Mouse (Mus musculus) CH12.LX (cell line): Measurements from ENCODE around the gene Olfr433. TPM values are rescaled to one million over a fixed set of nuclear protein-coding genes. Genes with fewer than 3 reads are reported as not detected.
"Not testable (repeated sequence)": the region's sequence is repeated elsewhere in the genome, so short reads cannot be mapped to it uniquely, and the experiment has no call there.

ENCODE experiments used
- DNase-seq: peaks from one replicate; pipeline ENCODE4 v3.0.0-alpha.2; 2013; ENCODE audit errors: extremely low read depth
- H3K27ac ChIP-seq: 2 replicates; pipeline ENCODE4 v1.5.1; 2012; ENCODE audit warnings: low read depth, mild to moderate bottlenecking, control low read depth, moderate library complexity; ENCODE audit not compliant: insufficient read depth
- H3K27me3 ChIP-seq: replicated peaks from 2 replicates; pipeline ENCODE3; 2012; ENCODE audit warnings: inconsistent platforms
- H3K36me3 ChIP-seq, 2 experiments: replicated peaks in 1 of 2; 2 replicates each; pipeline versions ENCODE3 to v1.6.1; 2012; ENCODE audit warnings: inconsistent platforms in 1 of 2, low read length in 1 of 2, mild to moderate bottlenecking in 1 of 2, mixed read lengths in 1 of 2, moderate library complexity in 1 of 2; ENCODE audit not compliant: control insufficient read depth in 1 of 2, insufficient read depth in 1 of 2
- H3K4me1 ChIP-seq, 2 experiments: 2 replicates each; pipeline ENCODE4 v1.6.1; 2012; ENCODE audit warnings: inconsistent platforms in 1 of 2, moderate library complexity in 1 of 2; ENCODE audit not compliant: insufficient read depth in 2 of 2, control insufficient read depth in 1 of 2
- H3K4me2 ChIP-seq: 2 replicates; pipeline ENCODE4 v1.6.1; 2012; ENCODE audit warnings: low read depth, mild to moderate bottlenecking, control low read depth; ENCODE audit not compliant: poor library complexity, insufficient read depth, severe bottlenecking
- H3K4me3 ChIP-seq, 3 experiments: fragments of 150-350 bp in 1 of 3; sonication (generic) in 1 of 3; replicated peaks in 1 of 3; 2 replicates each; pipeline versions ENCODE3 to v1.5.1; 2011 to 2012; ENCODE audit warnings: low read depth in 2 of 3, low read length in 2 of 3, mild to moderate bottlenecking in 2 of 3, moderate library complexity in 2 of 3, control low read depth in 1 of 3, improper control_type of control experiment in 1 of 3, inconsistent platforms in 1 of 3, mixed read lengths in 1 of 3; ENCODE audit not compliant: poor library complexity in 1 of 3
- H3K79me2 ChIP-seq: replicated peaks from 2 replicates; pipeline ENCODE4 v1.6.1; 2012; ENCODE audit warnings: mild to moderate bottlenecking, moderate library complexity; ENCODE audit not compliant: control insufficient read depth, poor library complexity, insufficient read depth, severe bottlenecking; ENCODE audit errors: extremely low read depth
- H3K9ac ChIP-seq: 2 replicates; pipeline ENCODE4 v1.6.1; 2012; ENCODE audit warnings: low read depth, mild to moderate bottlenecking, control low read depth, moderate library complexity; ENCODE audit not compliant: insufficient read depth
- H3K9me3 ChIP-seq: replicated peaks from 2 replicates; pipeline ENCODE3; 2012; ENCODE audit warnings: low read length, inconsistent platforms, mixed read lengths
- CHD1 ChIP-seq: IDR thresholded peaks from 2 replicates; pipeline ENCODE4 v1.6.1; 2012; ENCODE audit warnings: low read depth, low read length, improper control_type of control experiment, inconsistent platforms
- CTCF ChIP-seq, 2 experiments: IDR thresholded peaks in 1 of 2; conservative IDR thresholded peaks in 1 of 2; 2 replicates each; pipeline ENCODE4 v1.5.1; 2011 to 2012; ENCODE audit warnings: low read depth in 2 of 2, low read length in 2 of 2, improper control_type of control experiment in 1 of 2, inconsistent platforms in 1 of 2, mild to moderate bottlenecking in 1 of 2, moderate library complexity in 1 of 2
- JUND ChIP-seq: conservative IDR thresholded peaks from 2 replicates; pipeline ENCODE4 v1.6.1; 2011; ENCODE audit warnings: low read depth, low read length, improper control_type of control experiment
- KAT2A ChIP-seq: IDR thresholded peaks from 2 replicates; pipeline ENCODE4 v1.6.1; 2012; ENCODE audit warnings: low read length, improper control_type of control experiment, inconsistent platforms; ENCODE audit not compliant: insufficient replicate concordance
- MAFK ChIP-seq: IDR thresholded peaks from 2 replicates; pipeline ENCODE4 v1.6.1; 2011; ENCODE audit warnings: low read length, improper control_type of control experiment; ENCODE audit not compliant: insufficient replicate concordance
- MAX ChIP-seq: IDR thresholded peaks from 2 replicates; pipeline ENCODE4 v1.6.1; 2011; ENCODE audit warnings: low read length, improper control_type of control experiment
- MEF2A ChIP-seq: IDR thresholded peaks from 2 replicates; pipeline ENCODE4 v1.6.1; 2014; ENCODE audit warnings: low read depth, mild to moderate bottlenecking, inconsistent platforms, low read length, improper control_type of control experiment, borderline replicate concordance
- MXI1 ChIP-seq: IDR thresholded peaks from 2 replicates; pipeline ENCODE4 v1.6.1; 2011; ENCODE audit warnings: mild to moderate bottlenecking, low read depth, low read length, improper control_type of control experiment
- PAX5 ChIP-seq: IDR thresholded peaks from 2 replicates; pipeline ENCODE4 v1.6.1; 2012; ENCODE audit warnings: low read length, inconsistent platforms, mixed read lengths
- RAD21 ChIP-seq: IDR thresholded peaks from 2 replicates; pipeline ENCODE4 v1.6.1; 2011; ENCODE audit warnings: low read depth, mild to moderate bottlenecking, low read length, improper control_type of control experiment, moderate library complexity
- SIN3A ChIP-seq: IDR thresholded peaks from 2 replicates; pipeline ENCODE4 v1.6.1; 2012; ENCODE audit warnings: low read length, improper control_type of control experiment, inconsistent platforms
- USF1 ChIP-seq: IDR thresholded peaks from 2 replicates; pipeline ENCODE4 v1.6.1; 2014; ENCODE audit warnings: low read depth, mild to moderate bottlenecking, inconsistent platforms, low read length, improper control_type of control experiment
- ZMIZ1 ChIP-seq: IDR thresholded peaks from 2 replicates; pipeline ENCODE4 v1.6.1; 2012; ENCODE audit warnings: low read depth, mild to moderate bottlenecking, inconsistent platforms, low read length, improper control_type of control experiment
- dilution Hi-C: fragments of 300-500 bp; cut with MboI; formaldehyde crosslinking; loops from 2 replicates; pipeline ENCODE4 v1.14.3; 2020; ENCODE audit warnings: low sequenced_read_pairs; ENCODE audit not compliant: extremely low pct_unique_long_range_greater_than_20kb, extremely low pct_ligation_motif_present
- in situ Hi-C: fragments of 300-500 bp; cut with MboI; formaldehyde crosslinking; loops from 3 replicates; pipeline ENCODE4 v1.14.3; 2019; ENCODE audit warnings: low sequenced_read_pairs, low pct_ligation_motif_present, low pct_unique_long_range_greater_than_20kb, mixed read lengths
- polyA plus RNA-seq: library from polyadenylated mRNA; unstranded; fragments of >175 nt; gene quantifications from 2 replicates; pipeline ENCODE4 v1.2.1, GENCODE M21; 2012; ENCODE audit warnings: low read depth; ENCODE audit not compliant: insufficient read length
- total RNA-seq, 2 experiments: library from RNA; depleted of rRNA; stranded (reverse); fragments of 300-350 nt in 1 of 2; fragments of >200 nt in 1 of 2; gene quantifications; 2 replicates each; pipeline ENCODE4 v1.2.3; 2012 to 2014

The Olfr433 gene
- total and polyA plus RNA-seq, 3 experiments, result 0.43 to 0.54 (median 0.51) TPM

DNA sequence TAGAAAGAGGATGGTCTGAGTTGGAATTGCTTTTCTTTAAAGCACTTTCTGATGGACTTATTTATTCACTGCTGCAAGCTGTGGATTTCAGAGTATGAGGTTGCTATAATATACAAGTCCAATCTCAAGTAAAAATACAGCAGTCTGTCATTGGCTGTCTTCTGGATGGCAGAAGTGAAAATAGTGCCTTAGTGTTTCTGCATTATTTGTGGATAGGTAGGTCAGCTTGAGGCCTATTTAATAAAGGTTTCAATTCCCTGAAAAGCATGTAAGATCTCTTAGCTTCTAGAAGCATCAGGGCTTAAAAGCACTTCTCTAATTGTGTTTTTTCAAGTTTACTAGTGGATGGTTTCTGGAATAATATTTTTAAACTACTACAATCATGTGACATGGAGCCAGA is 33.5 kb upstream of the Olfr433 start:
- H3K4me3 ChIP-seq, dilution Hi-C loops, DNase-seq, H3K9ac ChIP-seq, H3K27me3 ChIP-seq, H3K79me2 ChIP-seq, H3K4me2 ChIP-seq, H3K9me3 ChIP-seq, in situ Hi-C loops, H3K36me3 ChIP-seq, H3K27ac ChIP-seq, H3K4me1 ChIP-seq: not testable (repeated sequence)

DNA sequence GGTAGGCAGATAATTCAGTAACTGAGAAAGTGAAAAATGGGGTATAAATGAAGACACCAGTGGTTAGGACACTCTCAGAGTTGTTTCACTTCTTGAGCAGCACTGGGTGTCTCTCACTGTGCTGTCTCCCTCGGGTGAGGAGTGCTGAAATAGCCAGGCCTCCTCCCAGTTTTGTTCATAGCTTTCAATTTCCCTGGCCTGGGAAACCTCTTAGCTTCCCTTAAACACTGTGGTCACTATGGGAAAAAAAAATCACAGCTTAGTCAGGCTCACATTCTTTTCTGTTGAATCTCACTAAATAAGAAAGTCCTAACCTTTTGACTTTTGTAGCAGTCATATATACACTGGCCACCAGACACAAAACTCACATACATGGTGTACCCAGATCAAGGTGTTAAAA is 8.8 kb upstream of the Olfr433 start, which contains the start of gene Ifi205:
Ifi205 (minus strand) TSS at position 113 of the 400 bp plus-strand sequence.
- peaks cover 0 to 6% of the 10 kb centered on the region in 2 experiments; a peak in 1 of 4 replicates for H3K4me1 ChIP-seq
- no peak within 1 kb of the TSS for H3K4me3 ChIP-seq
- H3K9ac ChIP-seq, result no peak within 1 kb of the TSS
- no peak within 1 kb of the TSS for H3K27ac ChIP-seq
- H3K79me2 ChIP-seq, result no peaks in the 10 kb centered on the region
- no peaks in the 10 kb centered on the region for H3K9me3 ChIP-seq
- no peak within 1 kb of the TSS for H3K4me2 ChIP-seq
- no peaks in the 10 kb centered on the region for H3K36me3 ChIP-seq
- TF ChIP-seq CTCF (conservative IDR thresholded peaks at IDR 0.05 in 1 of 2, IDR thresholded peaks at IDR 0.05 in 1 of 2; ENCODE audit: low read depth in 2 of 2, low read length in 2 of 2), result no peak
- dilution Hi-C loops (no loop called here), in situ Hi-C loops (no loop called here)
- H3K27me3 ChIP-seq, result no peaks in the 10 kb centered on the region
- no peak for DNase-seq

DNA sequence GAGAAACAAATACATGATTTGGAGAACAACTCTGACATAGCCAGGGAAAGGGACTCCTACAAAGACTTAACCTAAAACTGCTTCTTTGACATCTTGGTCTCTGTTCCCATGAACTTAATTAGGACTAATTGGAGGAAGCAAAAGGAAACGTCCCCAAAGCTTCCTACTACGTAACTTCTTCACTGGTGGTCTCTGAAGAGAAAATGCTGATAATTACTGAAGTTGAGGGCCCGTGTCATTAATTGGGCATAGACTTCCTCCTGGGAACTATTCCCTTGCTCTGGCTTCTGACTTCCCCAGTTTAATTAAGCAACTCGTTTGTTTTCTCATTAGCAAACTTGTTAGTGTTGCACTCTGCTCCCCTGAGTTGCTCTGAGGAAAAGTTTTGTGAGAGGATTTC is 4.7 kb upstream of the Olfr433 start:
- Histone ChIP-seq H3K9me3 (no peaks in the 10 kb centered on the region), H3K4me2 (no peak overlapping the region), H3K27ac (no peak overlapping the region), H3K4me1 (peaks cover 0 to 10% of the 10 kb centered on the region in 2 experiments; a peak in 1 of 4 replicates), H3K79me2 (no peaks in the 10 kb centered on the region), H3K27me3 (no peaks in the 10 kb centered on the region), H3K4me3 (no peak overlapping the region), H3K36me3 (no peaks in the 10 kb centered on the region), H3K9ac (no peak overlapping the region)
- dilution Hi-C loops, result no loop called here
- DNase-seq, result no peak
- in situ Hi-C loops, result no loop called here
- no peak for TF ChIP-seq MXI1
- TF ChIP-seq CHD1, result no peak
- no peak for TF ChIP-seq ZMIZ1
- no peak for TF ChIP-seq PAX5
- no peak for TF ChIP-seq KAT2A
- TF ChIP-seq SIN3A, result no peak
- TF ChIP-seq MAFK, result no peak
- TF ChIP-seq JUND, result no peak
- TF ChIP-seq MEF2A, result no peak
- TF ChIP-seq RAD21, result no peak
- TF ChIP-seq MAX, result no peak
- TF ChIP-seq USF1, result no peak
